Mouse (Mus musculus) neural tube, embryonic 14.5 days (tissue): Measurements from ENCODE around the gene Slit1. TPM values are rescaled to one million over a fixed set of nuclear protein-coding genes. Genes with fewer than 3 reads are reported as not detected.
A peak's percentile ranks its signal among the peaks of the same experiment; 100 is the strongest.

Experiments
- ATAC-seq: fragments of 200-750 bp; cut with Nextera tagmentation; 2 replicates; pipeline ENCODE4 v1.8.0; 2017; ENCODE audit warnings: low read depth, mild to moderate bottlenecking, moderate TSS enrichment, moderate library complexity
- H3K27ac ChIP-seq: fragments of 300-500 bp; sonication (generic); 2 replicates; pipeline ENCODE4 v1.5.1; 2014; ENCODE audit warnings: low read depth, mild to moderate bottlenecking, control low read depth, low read length, moderate library complexity, mixed read lengths
- H3K27me3 ChIP-seq: fragments of 300-500 bp; sonication (generic); 2 replicates; pipeline ENCODE4 v1.6.1; 2014; ENCODE audit warnings: low read length; ENCODE audit not compliant: control insufficient read depth, insufficient read depth
- H3K36me3 ChIP-seq: fragments of 300-500 bp; sonication (generic); 2 replicates; pipeline ENCODE4 v1.6.1; 2014; ENCODE audit warnings: low read length, mixed read lengths; ENCODE audit not compliant: control insufficient read depth, insufficient read depth
- H3K4me1 ChIP-seq: fragments of 300-500 bp; sonication (generic); 2 replicates; pipeline ENCODE4 v1.6.1; 2014; ENCODE audit warnings: low read length; ENCODE audit not compliant: control insufficient read depth, insufficient read depth
- H3K4me2 ChIP-seq: fragments of 300-500 bp; sonication (generic); 2 replicates; pipeline ENCODE4 v1.6.1; 2014; ENCODE audit warnings: mild to moderate bottlenecking, low read depth, low read length, control low read depth
- H3K4me3 ChIP-seq: fragments of 300-500 bp; sonication (generic); 2 replicates; pipeline ENCODE4 v1.5.1; 2014; ENCODE audit warnings: low read depth, low read length, control low read depth, mixed read lengths
- H3K9ac ChIP-seq: fragments of 300-500 bp; sonication (generic); replicated peaks from 2 replicates; pipeline ENCODE4 v1.6.1; 2014; ENCODE audit warnings: low read depth, mild to moderate bottlenecking, control low read depth, low read length, mixed read lengths
- H3K9me3 ChIP-seq: fragments of 300-500 bp; sonication (generic); 2 replicates; pipeline ENCODE4 v1.6.1; 2016; ENCODE audit warnings: low read length; ENCODE audit not compliant: control insufficient read depth
- WGBS: fragments of 180-500 bp; shearing (Covaris S2); extraction: QIAGEN DNeasy Blood & Tissue Kit; methylation state at CpG from one replicate; pipeline ENCODE4 v1.1.7; 2014; 5-methylcytosine and 5-hydroxymethylcytosine counted together
- polyA plus RNA-seq: library from polyadenylated mRNA; unstranded; fragments of >200 nt; fragmentation: Nextera tagmentation; extraction: Ambion mirVana; gene quantifications from 2 replicates; pipeline ENCODE4 v1.2.1, GENCODE M21; 2014

Gene Slit1
- polyA plus RNA-seq, 1 experiment from 2014 or later, result 53.5 TPM

DNA sequence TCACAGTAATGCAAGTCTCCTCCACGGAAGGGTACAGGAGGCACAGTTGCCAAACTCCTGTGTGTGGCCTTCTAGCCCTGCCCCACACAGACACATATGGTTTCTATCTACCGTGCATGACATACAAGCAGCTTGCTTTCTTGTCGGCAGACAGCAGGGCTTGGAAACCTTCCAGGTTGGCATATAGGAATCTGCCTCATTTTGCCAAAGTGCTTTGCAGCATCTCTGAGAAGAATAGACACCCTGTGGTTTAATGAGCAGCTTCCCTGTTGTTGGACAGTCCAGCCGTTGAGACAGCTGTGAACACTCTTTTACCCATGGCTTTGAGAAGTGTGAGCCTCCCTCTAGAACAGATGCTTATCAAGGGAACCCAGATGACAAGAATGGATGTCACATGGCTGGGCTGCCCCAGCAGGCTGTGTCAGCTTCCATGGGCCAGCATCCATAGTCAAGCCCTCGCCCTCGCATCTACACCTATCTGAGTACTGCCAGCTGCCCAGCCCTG is 125.3 kb downstream of the Slit1 start:
- no peaks in the 10 kb centered on the region for H3K9me3 ChIP-seq
- peaks cover 31% of the 10 kb centered on the region for H3K4me1 ChIP-seq
- 26% methylated on average over 6 of the region's 6 CpGs for WGBS
- H3K4me3 ChIP-seq, result no peak overlapping the region
- H3K4me2 ChIP-seq, result no peak overlapping the region
- no peaks in the 10 kb centered on the region for H3K27me3 ChIP-seq
- H3K27ac ChIP-seq, result peak overlapping the region; percentile 72
- peak; percentile 65 for ATAC-seq
- peaks cover 7% of the 10 kb centered on the region for H3K36me3 ChIP-seq
- no peak overlapping the region for H3K9ac ChIP-seq

DNA sequence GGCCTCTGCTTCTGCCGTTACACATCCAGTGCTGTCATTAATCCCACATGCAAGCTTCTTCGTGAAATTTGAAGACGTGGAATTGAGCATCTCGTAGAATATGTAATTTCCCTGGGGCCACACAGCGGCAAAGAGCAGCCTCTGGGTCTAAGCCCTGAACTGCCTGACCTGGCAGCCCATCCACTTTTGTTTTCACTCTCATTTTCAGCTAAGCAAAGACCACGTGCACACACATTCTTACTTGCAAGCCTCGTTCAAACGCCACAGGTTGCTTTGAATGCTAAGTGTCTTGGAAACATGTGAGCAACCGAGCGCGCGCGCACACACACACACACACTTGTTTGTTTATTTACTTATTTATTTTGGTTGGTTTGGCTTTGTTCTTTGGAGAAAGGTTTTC is 126.4 kb downstream of the Slit1 start:
- Histone ChIP-seq H3K4me2 (no peak overlapping the region), H3K36me3 (peaks cover 7% of the 10 kb centered on the region), H3K9ac (no peak overlapping the region), H3K9me3 (no peaks in the 10 kb centered on the region), H3K27ac (no peak overlapping the region), H3K4me1 (peaks cover 33% of the 10 kb centered on the region), H3K27me3 (no peaks in the 10 kb centered on the region), H3K4me3 (no peak overlapping the region)
- WGBS, result 71% methylated on average over 13 of the region's 13 CpGs
- no peak for ATAC-seq

DNA sequence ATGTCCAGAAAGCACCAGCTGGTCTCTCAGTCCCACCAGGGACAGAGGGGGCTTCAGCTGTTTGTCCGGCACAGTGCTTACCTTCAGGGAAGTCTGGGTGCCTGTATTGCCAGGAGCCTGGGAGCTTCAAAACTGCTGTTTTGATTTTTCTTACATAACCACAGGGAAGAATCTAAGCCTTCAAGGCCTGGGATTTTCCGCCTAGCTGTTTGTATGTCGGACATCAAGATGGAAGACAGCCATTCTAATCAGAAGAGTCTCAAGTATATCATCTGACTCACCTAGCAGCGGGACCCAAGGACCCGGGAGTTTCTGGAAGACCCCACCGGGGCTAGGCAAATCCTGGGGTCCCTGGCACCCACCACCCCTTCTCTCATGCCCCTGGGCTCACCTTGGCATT is 127.2 kb downstream of the Slit1 start:
- Histone ChIP-seq H3K4me2 (no peak overlapping the region), H3K27ac (no peak overlapping the region), H3K27me3 (no peaks in the 10 kb centered on the region), H3K4me3 (no peak overlapping the region), H3K4me1 (peaks cover 33% of the 10 kb centered on the region), H3K9me3 (no peaks in the 10 kb centered on the region), H3K36me3 (peaks cover 7% of the 10 kb centered on the region), H3K9ac (no peak overlapping the region)
- WGBS, result 78% methylated on average over 6 of the region's 6 CpGs
- ATAC-seq, result no peak

DNA sequence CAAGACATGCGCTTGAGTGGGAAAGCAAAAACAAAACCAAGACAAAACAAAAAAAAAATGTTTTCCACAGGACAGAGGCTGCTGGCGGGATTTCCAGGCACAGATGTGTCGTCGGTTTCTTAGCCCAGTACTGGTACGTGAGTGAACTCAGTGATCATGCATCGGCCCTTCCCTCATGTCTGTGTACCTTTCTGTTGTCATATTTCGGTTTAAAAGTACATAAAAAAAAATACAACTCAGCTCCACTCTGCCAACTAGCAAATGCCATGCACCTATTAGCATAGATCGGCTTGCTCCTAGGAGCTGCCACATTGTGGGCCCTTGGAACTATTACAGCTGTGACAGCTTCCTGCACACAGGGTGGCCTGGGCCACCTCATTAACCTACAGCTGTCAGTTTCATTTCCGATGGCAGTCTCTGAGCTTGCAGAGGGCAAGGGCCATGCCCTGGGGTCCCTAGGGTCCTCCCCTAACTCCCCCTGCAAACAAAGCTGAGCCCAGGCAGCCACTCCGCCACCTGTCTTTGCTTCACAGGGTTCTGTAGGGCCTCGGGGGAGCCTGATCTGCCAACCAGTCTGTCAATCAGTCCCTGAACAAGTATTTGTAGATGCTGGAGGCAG is 127.8 kb downstream of the Slit1 start:
- Histone ChIP-seq H3K36me3 (peaks cover 7% of the 10 kb centered on the region), H3K9ac (no peak overlapping the region), H3K27ac (no peak overlapping the region), H3K27me3 (no peaks in the 10 kb centered on the region), H3K4me2 (no peak overlapping the region), H3K4me3 (no peak overlapping the region), H3K9me3 (no peaks in the 10 kb centered on the region), H3K4me1 (peaks cover 33% of the 10 kb centered on the region)
- WGBS, result 57% methylated on average over 11 of the region's 11 CpGs
- no peak for ATAC-seq

DNA sequence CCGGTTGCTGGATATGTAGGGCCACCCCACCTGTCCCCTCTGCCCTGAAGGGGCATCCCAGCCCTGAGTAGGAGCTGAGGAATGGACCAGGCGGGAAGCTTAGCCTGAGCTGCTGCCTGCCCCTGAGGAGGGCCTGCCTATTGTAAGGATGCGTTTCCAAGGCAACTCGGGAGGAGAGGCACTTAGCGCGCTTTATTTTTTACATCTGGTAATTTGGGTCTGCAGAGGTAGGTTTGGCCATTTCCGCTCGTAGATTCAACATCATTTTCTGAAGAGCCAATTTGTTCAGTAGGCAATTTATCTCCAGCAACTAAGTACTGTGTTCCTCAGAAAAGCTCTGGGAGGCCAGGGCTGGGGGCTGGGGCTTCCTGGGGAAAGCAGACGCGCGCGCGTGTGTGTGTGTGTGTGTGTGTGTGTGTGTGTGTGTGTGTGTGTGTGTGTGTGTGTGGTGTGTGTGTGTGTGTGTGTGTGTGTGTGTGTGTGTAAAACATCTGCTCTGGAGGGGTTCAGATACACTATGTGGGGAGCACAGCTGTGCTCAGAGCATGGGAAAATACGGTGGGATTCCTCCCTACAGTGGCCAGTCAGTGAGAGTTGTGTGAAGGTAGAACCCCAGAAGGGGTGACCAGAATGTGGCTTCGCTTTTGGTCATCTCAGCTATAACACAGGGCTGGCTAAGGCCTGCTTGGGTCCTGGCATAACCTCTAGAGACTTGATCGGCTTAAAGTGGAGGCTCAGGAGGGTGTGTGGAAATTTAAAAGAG is 130.0 kb downstream of the Slit1 start:
- H3K9me3 ChIP-seq, result no peaks in the 10 kb centered on the region
- H3K36me3 ChIP-seq, result peaks cover 7% of the 10 kb centered on the region
- H3K4me1 ChIP-seq, result peaks cover 19% of the 10 kb centered on the region
- WGBS, result 17% methylated on average over 16 of the region's 16 CpGs
- peak overlapping the region; percentile 66 for H3K27ac ChIP-seq
- no peak overlapping the region for H3K9ac ChIP-seq
- H3K27me3 ChIP-seq, result no peaks in the 10 kb centered on the region
- H3K4me3 ChIP-seq, result no peak overlapping the region
- peak; percentile 58; the same call in 1 of the 2 replicates for ATAC-seq
- no peak overlapping the region for H3K4me2 ChIP-seq

DNA sequence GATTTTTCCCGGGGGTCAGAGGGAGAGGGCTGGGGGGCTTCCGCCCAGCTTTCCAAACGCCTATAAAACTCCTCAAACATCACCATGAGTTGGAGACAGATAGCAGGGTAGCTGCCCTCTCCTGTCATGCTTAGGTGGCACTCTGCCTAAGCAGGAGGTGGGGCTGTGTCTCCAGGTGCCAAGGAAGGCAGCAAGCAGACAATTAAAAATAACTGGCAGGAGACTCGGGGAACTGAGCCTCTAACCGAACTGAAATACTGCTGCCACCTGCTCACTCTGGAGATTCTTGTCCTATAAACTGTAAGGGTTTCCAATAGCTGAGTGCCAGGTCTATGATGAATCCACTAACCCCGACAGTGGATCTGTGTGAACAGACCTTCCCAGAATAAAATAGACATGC is 131.8 kb downstream of the Slit1 start:
- no peaks in the 10 kb centered on the region for H3K9me3 ChIP-seq
- 61% methylated on average over 6 of the region's 6 CpGs for WGBS
- no peaks in the 10 kb centered on the region for H3K27me3 ChIP-seq
- H3K9ac ChIP-seq, result no peak overlapping the region
- no peak for ATAC-seq
- H3K4me3 ChIP-seq, result no peak overlapping the region
- H3K27ac ChIP-seq, result no peak overlapping the region
- H3K4me1 ChIP-seq, result peaks cover 11% of the 10 kb centered on the region
- H3K4me2 ChIP-seq, result no peak overlapping the region
- peaks cover 7% of the 10 kb centered on the region for H3K36me3 ChIP-seq

DNA sequence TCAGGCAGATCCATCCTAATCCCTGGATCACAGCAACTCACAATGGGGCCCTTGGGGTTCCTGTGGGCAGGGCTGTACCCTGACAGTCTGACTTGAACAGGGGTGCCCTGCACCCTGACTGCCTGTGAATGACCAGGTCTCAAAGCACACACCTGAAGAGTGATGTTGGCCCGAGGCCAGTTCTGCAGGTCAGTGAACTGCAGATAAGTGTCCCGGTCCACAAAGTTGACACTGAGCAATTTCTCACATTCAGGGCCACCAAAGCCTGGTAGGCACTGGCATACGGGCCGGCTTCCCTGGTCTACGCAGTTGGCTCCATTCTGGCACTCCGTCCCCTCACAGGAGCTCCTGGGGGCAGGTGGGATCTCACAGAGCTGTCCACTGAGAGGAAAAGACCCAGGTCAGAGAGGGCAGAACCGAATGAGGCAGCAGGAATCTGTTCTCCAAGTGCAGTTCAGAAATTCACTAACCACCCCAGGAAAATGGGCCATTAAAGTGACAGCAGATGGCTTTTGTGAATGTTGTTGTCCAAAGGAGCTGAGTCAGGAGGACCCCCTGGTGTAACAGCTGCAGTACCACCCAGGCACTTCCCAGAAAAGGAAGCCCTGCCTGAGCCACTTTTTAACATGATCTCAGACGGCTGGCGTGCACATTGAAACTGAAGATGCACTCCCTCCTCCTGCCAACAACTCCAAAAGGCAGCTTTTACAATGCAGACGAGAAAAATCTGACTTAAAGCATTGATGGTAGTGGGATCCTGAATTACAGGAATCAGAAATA is 137.1 kb downstream of the Slit1 start:
- Histone ChIP-seq H3K27ac (no peak overlapping the region), H3K4me2 (no peak overlapping the region), H3K9me3 (no peaks in the 10 kb centered on the region), H3K4me3 (no peak overlapping the region), H3K4me1 (no peaks in the 10 kb centered on the region), H3K27me3 (no peaks in the 10 kb centered on the region), H3K9ac (no peak overlapping the region), H3K36me3 (no peaks in the 10 kb centered on the region)
- ATAC-seq, result no peak
- WGBS, result 74% methylated on average over 10 of the region's 10 CpGs

DNA sequence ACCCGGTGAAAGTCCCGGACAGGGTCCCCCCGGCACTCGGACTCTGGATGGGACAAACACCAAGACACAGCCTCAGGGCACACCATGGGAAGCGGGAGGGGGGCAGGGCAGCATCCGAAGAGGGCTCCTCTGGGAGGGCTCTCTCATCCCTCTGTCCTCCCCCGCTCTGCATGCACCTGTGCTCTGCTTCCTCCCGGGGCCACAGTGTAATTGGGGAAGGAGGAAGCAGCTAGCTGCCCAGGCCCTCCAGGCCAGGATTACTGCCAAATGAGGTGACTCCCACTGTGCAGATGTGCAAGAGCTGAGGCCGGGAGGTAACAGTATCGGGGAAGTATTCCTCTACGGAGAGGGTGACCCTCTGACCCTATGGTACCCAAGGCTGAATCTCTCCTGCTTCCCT is 142.8 kb downstream of the Slit1 start:
- H3K27me3 ChIP-seq, result no peaks in the 10 kb centered on the region
- no peak overlapping the region for H3K4me3 ChIP-seq
- H3K27ac ChIP-seq, result no peak overlapping the region
- no peak overlapping the region for H3K4me2 ChIP-seq
- H3K9ac ChIP-seq, result no peak overlapping the region
- no peak for ATAC-seq
- WGBS, result 29% methylated on average over 11 of the region's 11 CpGs
- no peaks in the 10 kb centered on the region for H3K4me1 ChIP-seq
- 0 out of 2 replicates have a peak, but pooled peaks cover 3% of the 10 kb centered on the region for H3K36me3 ChIP-seq
- no peaks in the 10 kb centered on the region for H3K9me3 ChIP-seq
